Mouse (Mus musculus): ENCODE results near the gene Decr2. TPM values are rescaled to one million over a fixed set of nuclear protein-coding genes. Genes with fewer than 3 reads are reported as not detected.
"Not testable (repeated sequence)": the region's sequence is repeated elsewhere in the genome, so short reads cannot be mapped to it uniquely, and the experiment has no call there.

Decr2 gene
- total RNA-seq (2021): 10 to 100 TPM; 11.9 to 12.8 TPM
- long read RNA-seq, experiment 1, transcript Decr2-201 (9 exons, 2,224 nt): major isoform, 15 of 18 reads
- long read RNA-seq, experiment 1, partial matches to known transcripts: 0 of 18 reads
- long read RNA-seq, experiment 1, other reads (novel, unspliced or antisense): 3 of 18 reads
- long read RNA-seq, experiment 2, transcript Decr2-201 (9 exons, 2,224 nt): major isoform, 5 of 5 reads
- long read RNA-seq, experiment 2, partial matches to known transcripts: 0 of 5 reads
- long read RNA-seq, experiment 2, other reads (novel, unspliced or antisense): 0 of 5 reads

GRCm38 (mm10) chr17:26089905-26090632 is at the start of gene Decr2:
TSS of gene Decr2 (minus strand) at chr17:26090337.
- DNase-seq: peak; percentile 92 to 94

- no peak for DNase-seq
Observed at GRCm38 (mm10) chr17:26138901-26139381, 48.8 kb upstream of the Decr2 start.

- DNase-seq: peak; percentile 94 to 96
Observed at GRCm38 (mm10) chr17:26138239-26138836, 48.2 kb upstream of the Decr2 start, which contains the start of gene Axin1. TSS of gene Axin1 (plus strand) at chr17:26138688.

- DNase-seq: no peak
Observed at GRCm38 (mm10) chr17:26137751-26138130, 47.6 kb upstream of the Decr2 start.

GRCm38 (mm10) chr17:26137106-26137750 is 47.1 kb upstream of the Decr2 start:
- DNase-seq: no peak

- no peak for DNase-seq
Observed at GRCm38 (mm10) chr17:26131856-26132853, 42.0 kb upstream of the Decr2 start.

- no peak for DNase-seq
Observed at GRCm38 (mm10) chr17:26131062-26131732, 41.1 kb upstream of the Decr2 start.

GRCm38 (mm10) chr17:26125226-26125625 is 35.1 kb upstream of the Decr2 start:
- no peak for DNase-seq

GRCm38 (mm10) chr17:26124560-26124959 is 34.4 kb upstream of the Decr2 start:
- DNase-seq: no peak

- DNase-seq: peak; percentile 94 to 96
Observed at GRCm38 (mm10) chr17:26123267-26123684, 33.1 kb upstream of the Decr2 start, which contains the start of gene Mrpl28. TSS of gene Mrpl28 (plus strand) at chr17:26123500.

- DNase-seq: no peak
Observed at GRCm38 (mm10) chr17:26122431-26123140, 32.4 kb upstream of the Decr2 start.

- DNase-seq: peak; percentile 37 to 60
Observed at GRCm38 (mm10) chr17:26119766-26120710, 29.9 kb upstream of the Decr2 start.

GRCm38 (mm10) chr17:26116503-26117258 is 26.5 kb upstream of the Decr2 start:
- no peak for DNase-seq

GRCm38 (mm10) chr17:26115956-26116487 is 25.9 kb upstream of the Decr2 start:
- no peak for DNase-seq

GRCm38 (mm10) chr17:26115205-26115898 is 25.2 kb upstream of the Decr2 start:
- no peak for DNase-seq

GRCm38 (mm10) chr17:26114461-26114860 is 24.3 kb upstream of the Decr2 start:
- not testable (repeated sequence) for DNase-seq

GRCm38 (mm10) chr17:26114061-26114460 is 23.9 kb upstream of the Decr2 start:
- DNase-seq: no peak

All from heart, adult 18-20 months (tissue).